Mouse (Mus musculus): ENCODE results near the gene Ldlrad3.

Gene Ldlrad3

DNA sequence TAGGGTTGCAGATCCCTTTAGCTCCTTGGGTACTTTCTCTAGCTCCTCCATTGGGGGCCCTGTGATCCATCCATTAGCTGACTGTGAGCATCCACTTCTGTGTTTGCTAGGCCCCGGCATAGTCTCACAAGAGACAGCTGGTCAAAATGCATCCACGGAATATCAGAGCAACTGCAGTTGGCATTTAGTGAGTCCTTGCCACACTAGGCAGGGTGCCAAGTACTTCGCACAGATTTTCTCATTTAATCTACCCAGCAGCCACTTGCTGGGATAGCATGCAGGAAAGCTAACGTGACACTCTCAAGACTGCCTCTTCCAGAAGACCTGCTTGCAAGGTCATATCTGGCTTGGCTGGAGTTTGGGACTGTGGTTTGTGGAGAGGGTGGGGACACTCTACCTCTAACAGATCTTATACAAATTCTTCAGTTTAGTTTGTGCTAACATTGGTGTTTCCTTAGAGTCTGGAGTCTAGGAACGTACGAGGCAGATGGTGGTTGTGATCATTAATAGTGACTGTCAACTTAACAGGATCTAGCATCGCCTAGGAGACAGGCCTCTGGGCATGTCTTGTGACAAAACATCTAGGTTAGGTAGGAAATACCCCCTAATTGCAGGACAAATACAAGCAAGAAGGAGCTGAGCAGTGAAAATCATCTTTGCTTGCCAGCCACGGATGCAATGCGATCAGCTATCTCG lies 115.0 kb downstream of the Ldlrad3 start:
- DNase-seq (ENCODE audit: low spot score): no peak

DNA sequence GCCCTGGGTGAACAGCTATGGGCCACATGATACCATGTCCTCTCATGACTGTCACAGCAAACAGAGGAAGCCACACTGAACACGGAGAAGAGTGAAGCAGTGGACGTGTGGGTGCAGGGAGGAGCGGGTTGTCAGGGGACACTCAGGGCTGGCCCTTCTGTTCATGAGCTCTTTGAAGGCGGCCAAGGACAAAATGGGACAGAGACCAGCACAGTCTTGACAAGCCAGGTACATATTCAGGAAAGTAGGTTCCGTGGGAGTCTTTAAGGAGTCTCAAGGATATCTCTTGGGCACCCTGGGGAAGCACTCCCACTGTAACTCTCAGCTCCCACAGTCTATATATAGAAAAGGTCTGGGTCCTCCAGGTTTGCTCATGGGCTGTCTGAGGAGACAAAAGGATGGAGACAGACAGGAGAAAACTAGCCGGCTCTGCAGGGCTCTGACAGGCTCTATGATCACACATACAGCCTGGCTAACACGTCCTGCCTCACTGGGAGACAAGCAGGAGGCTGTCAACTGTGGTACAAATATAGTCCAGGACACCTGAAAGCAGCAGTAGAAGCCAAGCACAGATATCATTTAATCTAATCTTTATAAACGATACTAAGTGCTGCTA lies 121.3 kb downstream of the Ldlrad3 start:
- DNase-seq (ENCODE audit: low spot score): no peak

DNA sequence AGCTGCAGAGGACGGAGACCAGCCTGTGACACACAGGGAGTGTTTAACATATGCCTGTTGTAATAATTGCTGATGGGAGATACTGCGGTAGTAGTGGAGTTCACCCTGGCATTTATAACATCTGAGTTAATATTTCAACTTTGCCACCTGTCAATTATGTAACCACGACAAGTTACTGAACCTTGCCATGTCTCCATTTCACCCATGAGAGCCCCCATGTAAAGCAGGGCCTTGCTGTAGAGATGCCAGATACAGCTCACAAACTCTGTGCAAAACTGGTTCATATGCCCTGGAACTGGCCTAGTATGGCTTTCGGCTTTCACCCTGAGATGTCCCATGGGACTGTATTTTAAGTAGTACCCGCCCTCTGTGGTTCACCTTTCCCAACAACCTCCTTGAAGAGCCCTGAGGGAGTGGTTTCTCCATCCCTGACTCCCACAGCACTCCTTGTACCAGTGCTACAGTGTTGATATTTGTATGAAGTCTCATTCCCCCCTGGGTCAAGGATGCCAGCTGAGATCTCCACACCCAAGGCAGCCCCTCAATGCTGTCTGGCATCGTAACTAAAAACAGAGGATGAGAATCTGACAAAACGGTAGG lies 122.2 kb downstream of the Ldlrad3 start:
- no peak for DNase-seq (ENCODE audit: low spot score)

DNA sequence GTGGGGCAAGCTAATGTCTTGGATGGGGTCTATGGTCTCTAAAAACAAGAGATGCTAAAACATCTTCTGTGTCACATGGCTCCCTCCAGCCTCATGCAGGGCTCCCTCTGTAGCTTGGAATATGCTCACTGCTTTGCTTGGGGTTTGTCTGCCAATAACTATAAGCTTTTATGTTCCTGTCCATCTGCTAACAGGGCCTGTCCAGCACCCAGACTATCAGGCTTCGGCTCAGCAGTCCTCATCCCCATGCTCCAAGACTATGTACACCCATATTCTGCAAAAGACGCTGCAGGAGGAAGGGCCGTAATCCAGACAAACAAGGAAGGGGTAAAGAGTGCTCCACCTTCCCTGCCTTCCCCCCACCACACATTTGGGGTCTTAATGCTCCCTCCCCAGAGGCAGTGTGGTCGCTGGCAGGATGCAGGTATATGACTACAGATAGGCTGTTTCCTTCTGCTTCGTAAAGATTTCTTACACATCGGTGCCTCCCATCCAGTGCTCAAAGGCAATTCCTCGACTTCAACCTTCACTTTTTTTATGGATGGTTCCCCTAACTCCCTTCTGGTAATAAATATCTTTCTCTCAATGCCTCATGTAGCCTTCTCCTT lies 123.2 kb downstream of the Ldlrad3 start:
- DNase-seq (ENCODE audit: low spot score): no peak

DNA sequence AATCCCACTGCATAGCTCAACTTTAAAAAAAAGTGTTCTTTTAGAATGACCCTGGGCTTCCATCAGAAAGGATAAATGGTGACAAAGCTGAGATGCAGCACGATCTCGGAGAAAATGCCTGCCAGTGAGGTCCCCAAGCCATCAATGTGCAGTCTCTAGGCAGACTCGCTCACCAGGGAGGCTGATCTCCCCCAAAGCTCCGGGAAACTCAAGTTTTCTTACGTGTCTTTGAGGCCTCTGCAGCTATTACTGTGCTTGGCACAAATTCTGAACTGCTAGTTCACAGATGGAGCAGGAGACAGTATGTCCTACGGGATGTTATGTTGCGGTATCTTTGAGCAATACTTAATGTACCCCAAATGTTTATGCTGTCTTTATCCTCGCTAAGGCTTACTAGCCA lies 124.3 kb downstream of the Ldlrad3 start:
- DNase-seq (ENCODE audit: low spot score): no peak

DNA sequence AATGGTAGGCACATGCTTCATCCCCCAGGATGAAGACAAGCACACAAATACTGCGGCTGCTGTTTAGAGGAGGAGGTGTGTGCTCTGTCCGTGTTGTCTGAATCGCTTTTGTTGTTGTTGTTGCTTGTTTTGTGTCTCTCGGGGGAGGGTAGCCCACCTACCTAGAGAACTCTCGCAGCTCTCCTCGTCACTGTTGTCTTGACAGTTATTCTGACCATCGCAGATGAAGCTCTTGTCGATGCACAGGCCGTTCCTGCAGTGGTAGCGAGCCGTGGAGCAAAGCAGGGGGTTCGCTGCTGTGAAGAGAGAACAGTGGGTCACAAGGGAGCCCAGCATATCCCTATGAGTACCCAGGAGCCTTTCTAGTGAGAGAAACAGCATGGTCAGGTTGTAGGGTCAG lies 128.4 kb downstream of the Ldlrad3 start:
- no peak for DNase-seq (ENCODE audit: low spot score)

DNA sequence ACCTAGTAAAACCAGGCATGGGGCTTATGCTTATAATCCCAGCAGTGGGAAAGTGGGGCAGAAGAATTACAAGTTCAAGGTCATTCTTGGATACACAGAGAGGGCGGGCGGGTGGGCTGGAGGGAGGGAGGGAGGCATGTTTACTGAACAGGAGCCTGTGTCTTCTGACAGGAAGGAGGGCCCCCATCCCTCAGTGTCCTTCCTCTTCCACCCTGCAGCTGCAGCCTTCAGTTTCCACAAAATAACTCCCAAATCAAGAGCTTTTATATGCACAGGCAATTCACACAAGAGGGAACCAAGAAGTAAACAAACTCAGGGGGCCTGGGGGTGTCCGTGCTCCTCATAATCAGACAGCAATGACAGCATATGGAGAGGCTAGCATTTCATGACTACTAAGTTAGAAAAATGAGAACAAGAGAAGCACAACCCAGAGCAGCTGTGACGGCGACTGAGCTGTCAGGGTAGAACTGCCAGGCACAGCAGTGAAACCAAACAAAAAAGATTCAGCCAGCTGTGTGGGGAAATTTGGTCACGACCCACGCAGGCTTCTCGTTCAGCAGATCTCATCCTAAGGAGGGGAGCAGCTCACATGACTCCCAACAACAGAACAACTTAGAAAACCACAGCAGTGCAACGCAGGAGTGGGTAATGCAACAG lies 129.0 kb downstream of the Ldlrad3 start:
- DNase-seq (ENCODE audit: low spot score): no peak

DNA sequence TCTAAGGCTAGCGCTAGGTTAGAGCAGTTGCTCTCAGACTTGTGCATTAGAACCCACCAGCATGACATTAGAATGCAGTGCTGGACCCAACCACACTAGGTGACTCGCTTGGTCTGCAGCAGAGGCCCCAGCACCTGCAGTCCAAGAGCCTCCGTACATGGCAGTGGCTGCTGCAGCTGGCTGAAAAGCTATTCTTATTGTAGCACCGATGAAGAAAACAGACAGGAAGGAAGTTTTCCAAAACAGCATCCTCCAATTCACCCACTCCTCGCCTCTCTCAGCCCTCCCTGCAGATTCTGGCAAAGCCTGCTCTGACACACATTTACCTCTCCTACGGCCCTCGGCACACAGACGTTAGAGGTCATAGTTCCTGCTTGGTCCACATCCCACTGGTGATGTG lies 130.0 kb downstream of the Ldlrad3 start:
- DNase-seq (ENCODE audit: low spot score): no peak

DNA sequence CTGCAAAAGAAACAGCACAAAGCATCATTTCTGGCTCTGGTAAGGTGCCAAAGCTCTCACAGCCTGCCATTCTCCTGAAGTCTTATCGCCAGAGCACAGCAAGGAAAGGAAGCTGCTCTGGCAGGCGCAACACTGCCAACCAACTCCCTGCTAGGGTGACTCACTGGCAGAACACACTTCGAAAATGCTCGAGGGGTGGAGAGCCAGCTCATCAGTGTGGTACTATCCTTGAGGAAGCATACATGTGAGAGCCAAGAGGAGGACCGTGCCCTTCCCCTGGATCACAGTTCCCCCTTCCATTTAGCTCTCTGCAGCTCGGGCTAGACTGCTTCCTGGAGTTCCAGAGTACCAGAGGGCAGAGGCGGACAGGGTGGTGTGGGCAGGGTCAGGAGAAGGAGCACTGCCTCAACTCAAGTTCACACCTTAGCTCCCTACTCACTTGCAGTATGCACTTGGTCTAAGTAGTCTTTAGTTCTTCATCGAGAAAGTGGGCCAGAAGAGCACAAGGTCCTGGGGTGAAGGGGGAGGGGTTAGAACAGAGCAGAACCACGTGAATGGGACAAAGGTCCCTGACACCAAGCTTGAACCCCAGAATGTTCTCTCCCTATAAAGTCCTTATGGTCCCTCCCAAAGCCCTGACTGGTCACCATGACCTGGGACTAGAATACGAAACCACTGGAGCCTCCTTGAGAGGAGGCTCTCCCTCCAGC lies 133.1 kb downstream of the Ldlrad3 start:
- no peak for DNase-seq (ENCODE audit: low spot score)

DNA sequence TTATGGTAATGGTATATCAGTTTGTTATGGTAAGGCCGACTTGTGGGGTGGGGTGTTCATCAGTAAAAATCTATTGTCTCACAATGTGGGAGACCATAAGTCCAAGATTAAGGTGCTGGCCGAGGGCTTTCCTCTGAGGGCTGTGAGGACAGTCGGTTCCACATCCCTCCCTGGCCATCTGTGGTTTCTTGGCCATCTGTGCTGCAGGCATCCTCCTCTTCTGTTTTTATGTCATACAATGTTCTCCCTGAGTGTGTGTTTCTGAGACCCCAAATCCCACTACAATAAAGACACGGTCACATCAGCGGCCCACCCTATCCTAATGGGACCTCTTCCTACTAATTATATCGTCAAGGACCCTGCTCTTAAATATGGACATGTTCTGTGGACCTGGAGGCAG lies 133.8 kb downstream of the Ldlrad3 start:
- no peak for DNase-seq (ENCODE audit: low spot score)

DNA sequence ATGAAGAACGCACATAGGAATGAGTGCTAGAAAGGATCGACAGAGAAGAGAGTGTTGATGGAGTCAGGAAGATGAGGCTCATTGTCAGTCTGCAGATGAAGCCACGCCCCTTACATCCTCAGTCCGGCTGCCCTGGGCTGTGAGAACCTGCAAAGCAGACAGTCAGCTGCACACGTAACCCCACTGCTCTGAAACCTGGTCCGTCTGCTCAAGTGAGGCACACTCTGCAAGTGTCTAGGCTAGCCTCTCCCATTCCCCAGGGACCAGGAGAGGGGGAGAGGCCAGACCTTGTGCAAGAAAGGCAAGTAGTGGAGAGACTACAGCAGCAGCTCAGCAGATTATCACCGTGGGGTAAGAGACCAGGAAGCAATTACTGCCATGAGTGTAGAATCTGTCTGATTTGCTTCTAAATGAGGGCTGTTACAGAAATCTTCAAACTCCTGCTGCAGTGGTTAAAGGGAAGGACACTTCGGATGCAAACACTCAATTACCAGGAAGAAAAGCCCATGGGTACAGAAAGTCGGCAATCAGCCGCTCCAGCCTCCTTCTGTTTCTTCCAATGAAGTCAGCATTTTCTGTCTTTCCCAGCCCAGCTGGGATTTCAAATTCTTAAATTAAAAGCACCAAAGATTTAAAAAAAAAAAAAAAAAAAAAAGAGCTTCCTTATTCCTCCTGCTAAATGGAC lies 136.2 kb downstream of the Ldlrad3 start:
- DNase-seq (ENCODE audit: low spot score): peak; percentile 35

DNA sequence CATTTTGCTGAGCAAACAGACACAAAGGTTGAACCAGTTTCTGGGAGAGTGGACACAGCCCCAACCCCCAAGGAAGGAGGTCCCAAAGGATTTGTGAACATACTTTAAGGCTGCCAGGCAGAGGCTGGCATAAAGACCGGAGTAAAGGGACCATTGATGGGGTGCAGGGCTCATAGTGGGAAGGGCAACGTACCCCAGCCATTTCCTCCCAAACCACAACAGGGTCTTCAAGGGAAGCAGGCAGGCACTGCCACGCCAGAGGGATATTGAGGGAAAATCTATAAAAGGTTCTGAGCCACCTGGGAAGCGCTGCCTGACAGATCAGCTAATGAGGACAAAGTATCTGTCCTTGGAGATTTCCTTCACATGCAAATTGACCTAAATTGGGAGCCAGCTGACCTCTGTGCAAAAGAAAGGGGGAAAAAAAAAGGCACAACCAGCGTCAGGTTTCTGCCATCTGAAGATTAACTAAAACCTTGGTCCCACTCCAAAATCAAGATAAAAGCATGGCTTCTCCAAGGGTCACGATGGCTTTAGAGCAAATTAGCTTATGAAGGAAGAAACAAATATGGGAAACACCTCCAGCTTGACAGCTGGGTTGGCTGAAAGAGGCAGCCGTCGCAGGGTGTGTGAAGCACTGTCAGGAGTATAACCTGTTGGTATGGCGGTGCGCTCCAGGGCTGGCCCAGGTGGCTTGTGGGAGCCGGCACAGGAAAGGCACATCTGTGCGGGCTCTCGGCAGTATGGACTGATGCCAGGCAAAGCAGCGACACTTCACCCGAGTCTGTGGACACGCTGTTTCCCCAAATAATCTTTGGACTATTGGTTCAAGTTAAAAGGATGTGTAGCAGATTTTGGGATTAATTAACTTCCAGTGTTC lies 137.6 kb downstream of the Ldlrad3 start:
- DNase-seq (ENCODE audit: low spot score): peak; percentile 53

DNA sequence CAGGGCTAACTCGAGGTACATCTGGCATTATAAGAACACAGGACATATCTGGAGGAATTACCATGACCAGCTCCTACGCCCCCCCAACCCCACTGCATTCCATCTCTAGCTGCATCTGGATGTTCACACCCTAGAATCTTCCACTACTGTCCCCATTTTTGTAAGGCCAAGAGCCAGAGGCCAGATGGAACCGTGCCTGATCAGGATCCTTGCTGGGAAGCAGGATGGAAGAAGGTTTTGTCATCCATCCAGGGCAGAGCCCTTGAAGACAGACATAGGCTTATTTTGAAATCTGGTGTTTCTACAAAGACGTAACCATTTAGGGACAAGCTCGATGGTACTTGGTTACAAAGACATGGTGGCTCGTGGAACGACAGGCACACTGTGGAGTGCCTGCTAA lies 139.7 kb downstream of the Ldlrad3 start:
- DNase-seq (ENCODE audit: low spot score): no peak

DNA sequence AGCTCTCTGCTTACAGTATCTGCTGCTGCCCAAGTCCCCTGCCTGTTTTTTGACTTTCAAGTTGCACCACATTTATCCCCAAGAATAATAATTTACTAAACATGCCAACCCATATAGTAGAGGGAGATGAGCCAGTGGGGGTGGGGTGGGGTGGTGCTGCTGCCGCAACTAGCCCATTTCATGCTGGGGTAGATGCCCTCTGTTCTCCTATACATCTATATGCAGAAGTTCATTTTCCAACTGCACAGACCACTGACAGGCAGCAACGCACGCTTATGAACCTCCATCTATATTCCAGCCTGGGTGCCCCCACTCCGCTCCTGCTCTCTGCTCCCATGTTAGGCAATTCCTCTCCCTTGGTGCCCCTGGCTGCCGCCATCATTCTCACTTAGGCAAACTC lies 145.7 kb downstream of the Ldlrad3 start:
- no peak for DNase-seq (ENCODE audit: low spot score)

DNA sequence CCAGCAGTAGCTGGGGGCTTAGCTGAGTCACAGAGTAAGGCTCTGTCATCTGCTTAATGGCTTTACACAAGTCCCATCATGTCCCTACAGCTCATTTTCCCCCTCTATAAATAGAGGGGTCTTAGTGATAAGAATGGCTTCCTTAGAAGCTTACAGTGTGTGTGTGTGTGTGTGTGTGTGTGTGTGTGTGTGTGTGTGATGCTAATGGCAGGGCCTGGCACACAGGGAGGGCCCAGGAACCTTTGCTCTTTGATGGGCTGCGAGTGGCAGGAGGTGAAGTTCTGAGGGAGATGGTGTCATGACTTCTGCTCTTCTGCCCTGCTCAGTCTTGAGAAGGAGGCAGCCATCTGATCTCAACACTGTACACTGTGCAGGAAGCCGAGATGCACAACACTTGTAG lies 146.2 kb downstream of the Ldlrad3 start:
- DNase-seq (ENCODE audit: low spot score): no peak

DNA sequence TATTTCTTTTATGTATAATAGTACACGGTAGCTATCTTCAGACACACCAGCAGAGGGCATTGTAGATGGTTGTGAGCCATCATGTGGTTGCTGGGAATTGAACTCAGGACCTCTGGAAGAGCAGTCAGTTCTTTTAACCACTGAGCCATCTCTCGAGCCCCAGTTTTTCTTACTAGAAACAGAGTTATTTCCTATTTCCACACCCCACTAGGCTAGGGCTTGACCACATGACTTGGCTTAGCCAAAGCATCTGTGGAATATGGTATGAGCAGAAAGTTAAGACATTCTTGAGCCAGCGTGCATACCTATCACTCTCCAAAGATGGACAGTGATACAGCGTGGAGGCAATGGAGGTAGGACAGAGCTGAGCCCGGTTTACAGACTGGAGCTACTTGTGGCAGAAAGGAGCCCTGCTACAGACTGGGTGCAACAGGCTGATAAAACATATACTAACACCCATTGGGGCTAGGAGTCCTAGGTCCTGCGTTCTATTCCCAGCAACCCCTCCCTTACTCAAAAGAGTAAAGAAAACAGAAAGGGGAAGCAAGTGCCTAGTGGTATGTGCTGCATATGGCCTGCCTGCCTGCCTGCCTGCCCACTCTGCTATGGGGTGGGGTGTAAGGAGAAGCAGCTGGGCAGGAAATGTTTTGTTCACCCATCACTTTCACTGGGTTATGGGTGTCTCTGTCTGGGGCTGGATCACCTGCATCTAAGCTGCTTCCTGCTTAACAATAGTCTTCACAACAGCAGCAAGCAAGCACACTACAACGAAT lies 147.1 kb downstream of the Ldlrad3 start:
- DNase-seq (ENCODE audit: low spot score): no peak

DNA sequence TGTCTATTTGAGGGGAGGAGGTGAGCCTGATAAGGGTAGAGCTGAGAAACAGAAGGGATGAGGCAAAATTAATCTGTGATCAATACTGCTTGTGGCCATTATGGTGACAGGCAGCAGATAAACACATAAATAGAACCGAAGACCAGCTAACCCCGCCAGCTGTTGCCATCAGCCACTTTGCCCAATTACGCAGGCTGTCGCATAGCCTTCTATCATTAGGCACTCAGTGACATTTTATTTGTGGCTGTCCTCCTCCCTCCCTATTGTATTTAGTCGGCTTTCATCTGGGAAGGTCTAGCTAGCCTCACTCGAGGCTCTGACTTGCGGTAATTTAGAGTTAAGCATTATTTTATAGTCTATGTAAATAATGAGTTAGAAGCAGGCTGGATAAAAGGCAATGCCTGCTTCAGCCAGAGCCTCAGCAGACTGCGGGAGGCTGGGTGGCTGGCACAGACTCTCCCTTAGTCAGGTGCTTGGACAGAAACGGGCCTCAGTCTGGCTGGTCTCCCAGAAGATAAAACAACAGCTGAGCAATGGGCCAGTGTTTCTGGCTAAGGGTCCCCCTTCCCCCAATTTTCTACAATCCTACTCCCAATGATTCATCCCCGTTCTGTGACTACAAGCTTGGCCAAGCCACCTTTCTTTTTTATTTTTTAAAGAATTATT lies 147.8 kb downstream of the Ldlrad3 start:
- DNase-seq (ENCODE audit: low spot score): peak; percentile 71

DNA sequence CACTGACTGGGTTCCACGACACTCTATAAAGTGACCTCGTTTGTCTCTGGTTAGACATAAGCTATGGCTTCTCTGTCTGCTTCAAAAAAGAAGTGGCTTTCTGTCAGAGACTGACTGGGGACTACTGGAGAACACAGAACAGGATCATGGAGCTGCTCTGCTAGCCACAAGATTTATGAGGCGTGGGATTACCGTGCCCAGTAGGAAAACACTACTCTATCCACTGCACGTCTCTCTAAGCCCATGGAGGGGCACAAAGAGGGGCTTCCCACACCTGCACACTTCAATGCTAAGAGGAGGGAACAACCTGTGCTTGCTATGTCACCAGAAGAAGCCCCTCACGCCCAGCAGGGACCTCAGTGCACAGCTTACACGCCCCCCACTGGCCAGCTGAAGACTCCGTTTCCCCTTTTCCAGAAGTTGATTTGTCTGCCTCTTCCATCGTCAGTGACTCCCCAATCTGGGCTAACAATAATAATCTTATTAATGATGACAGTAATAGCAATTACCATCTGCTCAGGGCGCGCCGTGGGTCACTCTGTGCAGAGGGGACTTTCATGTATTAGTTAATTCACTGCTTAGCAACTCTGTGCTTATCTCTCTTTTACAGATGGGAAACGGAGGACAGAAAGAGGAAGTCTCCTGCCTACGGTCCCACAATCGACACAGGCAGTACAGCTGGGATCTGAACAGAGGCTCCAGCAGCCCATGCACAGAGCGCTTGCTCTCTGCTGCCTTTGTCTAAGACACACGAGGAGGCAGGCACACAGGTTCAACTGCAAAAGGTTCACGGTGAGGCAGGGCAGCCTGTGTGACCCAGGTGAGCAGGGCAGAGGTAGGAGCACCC lies 149.3 kb downstream of the Ldlrad3 start:
- peak; percentile 58 for DNase-seq (ENCODE audit: low spot score)

All from retina, embryonic 14.5 days (tissue).